Mouse (Mus musculus): ENCODE measurements around the gene Nek6. TPM values are rescaled to one million over a fixed set of nuclear protein-coding genes. Genes with fewer than 3 reads are reported as not detected.

Nek6 gene
- total RNA-seq, 2 experiments from 2014 or later = 6.8 to 7.5 TPM

GRCm38 (mm10) chr2:38578602-38579521, 67.4 kb downstream of the Nek6 start:
- DNase-seq = no peak

GRCm38 (mm10) chr2:38579528-38579927, 68.1 kb downstream of the Nek6 start:
- DNase-seq = no peak

GRCm38 (mm10) chr2:38583982-38584381, 72.5 kb downstream of the Nek6 start:
- no peak for DNase-seq

- no peak for DNase-seq
Observed at GRCm38 (mm10) chr2:38584514-38585378, 73.3 kb downstream of the Nek6 start.

GRCm38 (mm10) chr2:38585379-38585736, 73.9 kb downstream of the Nek6 start:
- DNase-seq = no peak

GRCm38 (mm10) chr2:38586733-38587132, 75.3 kb downstream of the Nek6 start:
- DNase-seq = no peak

- no peak for DNase-seq
Observed at GRCm38 (mm10) chr2:38591751-38592459, 80.5 kb downstream of the Nek6 start.

GRCm38 (mm10) chr2:38594874-38595273, 83.4 kb downstream of the Nek6 start:
- DNase-seq = no peak

GRCm38 (mm10) chr2:38597896-38598295, 86.5 kb downstream of the Nek6 start:
- no peak for DNase-seq

GRCm38 (mm10) chr2:38598395-38598794, 87.0 kb downstream of the Nek6 start:
- no peak for DNase-seq

GRCm38 (mm10) chr2:38600842-38601241, 89.4 kb downstream of the Nek6 start:
- DNase-seq = no peak

GRCm38 (mm10) chr2:38607716-38608115, 96.3 kb downstream of the Nek6 start:
- DNase-seq = no peak

GRCm38 (mm10) chr2:38608831-38609309, 97.4 kb downstream of the Nek6 start:
- no peak for DNase-seq

- DNase-seq = no peak
Observed at GRCm38 (mm10) chr2:38609310-38609709, 97.9 kb downstream of the Nek6 start.

- DNase-seq = no peak
Observed at GRCm38 (mm10) chr2:38610161-38610560, 98.7 kb downstream of the Nek6 start.

- DNase-seq = no peak
Observed at GRCm38 (mm10) chr2:38612596-38612995, 101.2 kb downstream of the Nek6 start.

- DNase-seq = peak; percentile 27
Observed at GRCm38 (mm10) chr2:38613576-38613975, 102.1 kb downstream of the Nek6 start.

- no peak for DNase-seq
Observed at GRCm38 (mm10) chr2:38614437-38614836, 103.0 kb downstream of the Nek6 start.

- peak; percentile 16 for DNase-seq
Observed at GRCm38 (mm10) chr2:38616072-38616471, 104.6 kb downstream of the Nek6 start.

- DNase-seq = no peak
Observed at GRCm38 (mm10) chr2:38616956-38617872, 105.8 kb downstream of the Nek6 start.

- no peak for DNase-seq
Observed at GRCm38 (mm10) chr2:38619777-38620176, 108.3 kb downstream of the Nek6 start.

All from gastrocnemius, postnatal 25 days (tissue).